Mouse (Mus musculus) CH12F3 (cell line): Measurements from ENCODE around the gene Cacna2d3.

Source experiments
- in situ Hi-C: fragments of 300-500 bp; cut with MboI; formaldehyde crosslinking; loops from 2 replicates; pipeline ENCODE4 v1.14.3; 2020; ENCODE audit warnings: low sequenced_read_pairs

Gene Cacna2d3

GRCm38 (mm10) chr14:29270541-29270940 is 451.1 kb downstream of the Cacna2d3 start:
- in situ Hi-C loops = no loop called here

GRCm38 (mm10) chr14:29269816-29270215 is 451.8 kb downstream of the Cacna2d3 start:
- in situ Hi-C loops = no loop called here

DNA sequence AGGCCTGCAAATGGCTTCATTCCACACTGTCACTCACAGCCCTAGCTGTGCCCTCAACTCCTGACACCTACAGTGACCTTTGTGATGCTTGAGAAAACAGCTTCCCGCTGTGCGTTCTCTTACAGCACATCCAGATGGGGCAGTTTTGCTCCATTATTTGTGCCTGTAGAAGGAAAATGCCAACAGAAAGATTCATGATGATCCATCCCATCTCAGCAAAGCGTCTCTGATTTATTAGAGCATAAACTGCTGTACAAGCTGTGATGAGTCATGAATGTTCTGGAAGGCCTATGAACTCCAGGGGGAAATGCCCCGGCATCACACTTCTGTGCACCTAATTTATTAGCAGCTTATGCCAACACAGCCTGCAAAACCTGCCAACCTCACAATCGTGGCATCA is 453.1 kb downstream of the Cacna2d3 start:
- in situ Hi-C loops = no loop called here

GRCm38 (mm10) chr14:29267233-29267874 is 454.3 kb downstream of the Cacna2d3 start:
- in situ Hi-C loops = no loop called here

DNA sequence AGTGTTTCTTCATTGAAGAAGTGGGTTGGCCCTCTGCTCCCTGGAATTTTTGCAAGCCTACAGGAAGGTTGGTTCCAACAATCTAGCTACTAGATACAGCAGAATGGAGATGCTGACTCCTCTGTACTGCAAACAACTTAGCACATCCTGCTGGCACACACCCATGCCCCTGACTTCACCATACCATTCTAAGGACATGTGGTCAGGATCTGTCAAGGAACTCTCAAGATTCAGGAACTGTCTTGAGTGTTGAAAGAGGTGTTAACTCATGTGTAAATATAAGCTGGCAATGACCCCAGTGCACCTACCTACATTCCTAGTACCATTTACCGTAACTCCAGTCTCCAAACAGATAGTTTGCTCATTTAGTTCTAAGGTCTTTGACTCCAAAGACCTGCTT is 461.0 kb downstream of the Cacna2d3 start:
- in situ Hi-C loops = no loop called here

DNA sequence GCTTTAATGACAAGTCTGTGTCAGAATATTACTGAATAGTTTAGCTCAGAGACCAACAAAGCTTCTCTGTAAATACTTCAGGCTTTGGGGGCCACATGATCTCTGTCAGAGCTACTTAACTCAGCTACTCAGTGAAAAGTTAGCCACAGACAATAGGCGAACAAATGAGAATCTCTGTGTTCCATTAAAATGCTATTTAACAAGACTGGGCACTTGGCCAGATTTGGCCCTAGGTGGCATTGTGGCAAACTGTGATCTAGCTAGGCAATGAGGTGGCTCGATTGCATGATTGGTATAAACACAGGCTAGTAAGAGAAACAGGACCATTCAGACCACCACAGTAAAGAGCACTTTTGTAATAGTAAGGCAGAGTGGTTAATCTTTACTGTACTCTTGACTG is 478.1 kb downstream of the Cacna2d3 start:
- in situ Hi-C loops = no loop called here

DNA sequence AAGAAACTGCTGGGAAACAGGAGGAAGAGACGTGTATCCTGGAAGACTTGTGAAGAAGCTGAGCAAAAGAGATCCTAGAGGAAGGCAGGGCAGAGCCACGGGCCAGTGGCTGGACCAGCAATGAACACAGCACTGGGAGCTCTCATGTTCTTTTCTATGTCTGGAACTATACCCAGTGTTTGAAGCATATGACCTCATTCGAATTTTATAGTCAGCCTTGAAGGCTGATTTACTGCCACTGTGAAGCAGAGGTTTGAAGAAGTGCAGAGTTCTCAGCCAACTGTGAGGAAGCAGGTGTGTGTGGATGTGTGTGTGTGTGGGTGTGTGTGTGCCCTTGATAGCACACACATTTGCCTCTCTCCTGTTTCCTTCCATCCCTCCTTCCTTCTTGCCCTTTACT is 483.2 kb downstream of the Cacna2d3 start:
- in situ Hi-C loops = no loop called here

GRCm38 (mm10) chr14:29228976-29229716 is 492.5 kb downstream of the Cacna2d3 start:
- in situ Hi-C loops = no loop called here

GRCm38 (mm10) chr14:29228471-29228870 is 493.2 kb downstream of the Cacna2d3 start:
- in situ Hi-C loops = no loop called here

GRCm38 (mm10) chr14:29227959-29228358 is 493.7 kb downstream of the Cacna2d3 start:
- in situ Hi-C loops = no loop called here

- in situ Hi-C loops = no loop called here
Measured at GRCm38 (mm10) chr14:29225754-29226365, 495.8 kb downstream of the Cacna2d3 start.

DNA sequence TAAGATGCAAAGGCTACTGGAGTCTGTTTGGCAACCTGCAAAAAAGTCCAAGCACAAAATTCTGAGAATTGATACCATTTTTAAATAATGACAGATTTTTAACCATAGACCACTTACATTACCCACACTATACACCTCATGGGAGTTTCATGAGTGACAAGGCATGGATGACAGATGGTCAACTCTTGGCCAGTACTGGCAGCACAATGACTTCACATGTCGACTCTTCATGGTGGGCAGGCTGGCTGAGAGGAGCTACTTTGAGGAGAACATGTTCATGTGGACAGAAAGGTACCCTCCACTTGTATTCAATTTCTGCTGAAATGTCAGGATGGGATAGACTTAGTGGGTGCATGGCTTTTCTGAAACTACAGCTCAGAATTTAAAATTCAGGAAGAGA is 498.7 kb downstream of the Cacna2d3 start:
- in situ Hi-C loops = no loop called here

GRCm38 (mm10) chr14:29222191-29222882 is 499.3 kb downstream of the Cacna2d3 start:
- in situ Hi-C loops = no loop called here

- in situ Hi-C loops = no loop called here
Measured at GRCm38 (mm10) chr14:29216106-29216505, 505.6 kb downstream of the Cacna2d3 start.

DNA sequence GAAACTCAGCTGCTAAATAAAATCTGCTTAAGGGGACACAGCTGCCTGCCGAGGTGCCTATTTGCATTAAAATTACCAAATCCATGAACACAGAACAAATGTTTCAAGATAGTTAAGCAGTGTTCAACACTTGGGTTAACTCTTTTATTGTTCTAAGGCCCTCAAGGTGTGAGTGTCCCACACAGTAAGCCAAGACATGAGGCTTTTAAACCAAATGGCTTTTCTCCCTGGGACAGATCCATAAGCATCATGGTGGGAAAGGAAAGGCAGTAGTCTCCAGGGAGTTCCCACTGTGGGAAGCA is 516.7 kb downstream of the Cacna2d3 start:
- in situ Hi-C loops = no loop called here

DNA sequence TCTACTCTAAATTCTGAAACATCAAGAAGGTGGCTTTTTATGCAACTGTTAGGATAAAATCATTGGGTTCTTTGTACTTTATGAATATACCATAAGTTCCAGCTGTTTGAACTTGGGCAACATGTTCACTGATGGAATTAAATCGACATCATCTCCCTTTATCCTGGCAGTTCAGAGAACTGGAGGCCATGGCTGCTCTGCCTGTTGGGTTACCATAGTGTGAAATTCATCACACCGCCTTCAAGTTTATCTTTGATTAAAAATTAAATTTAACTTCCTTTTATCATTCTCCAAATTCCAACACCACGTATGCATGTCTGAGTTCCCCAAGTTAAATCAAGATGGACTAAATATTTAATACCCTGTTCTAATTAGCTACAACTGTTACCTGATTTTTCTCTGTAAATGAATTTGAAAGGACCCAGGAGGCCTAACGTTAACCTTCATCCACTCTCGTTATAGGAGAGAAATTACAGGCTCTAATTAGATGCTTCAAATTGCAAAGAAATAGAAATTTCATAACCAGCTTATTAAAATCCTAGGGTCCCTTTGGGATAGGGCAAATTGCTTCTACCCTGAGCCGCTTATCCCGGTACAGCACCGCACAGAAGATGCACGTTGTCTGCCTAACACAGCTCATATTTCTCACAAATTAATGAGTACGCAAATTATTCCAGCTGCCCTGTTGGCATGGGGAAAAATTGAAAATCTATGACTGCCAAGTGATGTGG is 517.3 kb downstream of the Cacna2d3 start:
- in situ Hi-C loops = no loop called here

- in situ Hi-C loops = no loop called here
Measured at GRCm38 (mm10) chr14:29196171-29196570, 525.5 kb downstream of the Cacna2d3 start.

- in situ Hi-C loops = no loop called here
Measured at GRCm38 (mm10) chr14:29191426-29191825, 530.2 kb downstream of the Cacna2d3 start.

DNA sequence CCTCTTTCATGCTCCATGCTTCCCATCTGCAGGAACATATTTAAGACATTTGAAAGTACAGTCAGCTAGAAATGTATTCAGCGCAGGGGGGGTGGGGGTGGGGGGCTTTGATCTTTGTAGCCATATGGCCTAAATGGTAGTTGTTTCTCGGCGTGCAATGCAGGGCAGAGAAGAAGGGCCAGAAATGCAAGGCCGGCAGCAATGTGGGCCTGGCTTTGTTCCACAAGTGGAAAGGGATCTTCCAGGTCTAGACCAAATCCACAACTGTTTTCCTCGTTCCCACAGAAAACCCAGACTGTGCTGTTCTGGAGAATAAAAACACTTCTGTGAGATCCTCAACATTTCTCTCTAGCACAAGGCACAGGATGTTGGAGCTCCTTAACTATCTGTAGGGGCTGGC is 537.9 kb downstream of the Cacna2d3 start:
- in situ Hi-C loops = no loop called here

- in situ Hi-C loops = no loop called here
Measured at GRCm38 (mm10) chr14:29179397-29179888, 542.2 kb downstream of the Cacna2d3 start.
